Mouse (Mus musculus): Measurements from ENCODE around the gene Topors. TPM values are rescaled to one million over a fixed set of nuclear protein-coding genes. Genes with fewer than 3 reads are reported as not detected.

The Topors gene
- polyA plus RNA-seq, 2 experiments from 2014 or later: 18.9 to 19.9 TPM

DNA sequence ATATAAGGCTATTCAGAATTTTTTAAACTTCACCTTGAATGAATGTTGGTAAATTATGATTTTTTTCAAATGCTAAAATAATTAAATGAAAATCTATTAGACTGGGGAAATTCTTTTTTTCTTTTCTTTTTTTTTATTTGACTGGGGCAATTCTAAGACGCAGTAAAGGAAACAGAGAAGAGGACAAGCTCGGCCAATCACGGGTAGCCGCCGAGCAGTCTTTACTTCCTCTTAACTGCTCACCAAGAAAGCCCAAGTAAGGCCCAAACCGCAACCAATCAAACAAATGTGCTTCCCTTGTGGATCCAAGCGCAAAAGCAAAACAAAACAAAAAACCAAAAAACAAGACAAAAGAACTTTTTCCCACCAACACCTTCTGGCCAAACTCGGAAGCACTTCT, 25.6 kb downstream of the Topors start:
- ATAC-seq: no peak

DNA sequence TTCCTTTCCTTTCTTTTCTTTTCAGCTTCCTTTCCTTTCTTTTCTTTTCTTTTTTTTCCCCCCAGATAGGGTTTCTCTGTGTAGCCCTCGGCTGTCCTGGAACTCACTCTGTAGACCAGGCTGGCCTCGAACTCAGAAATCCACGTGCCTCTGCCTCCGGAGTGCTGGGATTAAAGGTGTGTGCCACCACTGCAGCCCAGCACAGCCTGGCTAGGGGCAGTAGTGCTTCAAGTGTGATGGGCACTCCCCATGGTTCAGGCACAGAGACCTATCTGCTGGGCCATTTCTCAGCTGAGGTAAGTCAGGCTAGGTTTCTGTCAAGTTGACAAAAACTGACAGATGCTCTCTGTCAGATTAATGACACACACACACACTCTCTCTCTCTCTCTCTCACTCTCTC, 26.6 kb downstream of the Topors start:
- no peak for ATAC-seq

DNA sequence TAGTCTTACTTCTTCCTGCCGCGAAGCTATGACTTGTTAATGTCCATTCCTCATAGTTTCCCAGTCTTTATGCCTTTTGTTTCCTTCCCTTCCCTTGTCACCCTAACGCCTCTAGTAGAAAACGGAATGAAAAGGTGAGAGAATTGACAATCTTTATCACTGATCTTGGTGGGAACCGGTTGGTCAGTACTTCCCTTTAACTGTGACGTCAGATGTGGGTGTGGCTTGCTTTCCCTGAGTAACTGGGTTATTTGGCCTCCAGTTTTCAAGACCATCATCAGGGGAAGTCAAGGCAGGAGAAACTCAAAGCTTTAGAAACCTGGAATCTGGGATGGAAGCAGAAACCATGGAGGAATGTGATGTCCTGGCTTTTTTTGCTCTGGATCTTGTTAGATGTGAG, 27.7 kb downstream of the Topors start:
- no peak for ATAC-seq

DNA sequence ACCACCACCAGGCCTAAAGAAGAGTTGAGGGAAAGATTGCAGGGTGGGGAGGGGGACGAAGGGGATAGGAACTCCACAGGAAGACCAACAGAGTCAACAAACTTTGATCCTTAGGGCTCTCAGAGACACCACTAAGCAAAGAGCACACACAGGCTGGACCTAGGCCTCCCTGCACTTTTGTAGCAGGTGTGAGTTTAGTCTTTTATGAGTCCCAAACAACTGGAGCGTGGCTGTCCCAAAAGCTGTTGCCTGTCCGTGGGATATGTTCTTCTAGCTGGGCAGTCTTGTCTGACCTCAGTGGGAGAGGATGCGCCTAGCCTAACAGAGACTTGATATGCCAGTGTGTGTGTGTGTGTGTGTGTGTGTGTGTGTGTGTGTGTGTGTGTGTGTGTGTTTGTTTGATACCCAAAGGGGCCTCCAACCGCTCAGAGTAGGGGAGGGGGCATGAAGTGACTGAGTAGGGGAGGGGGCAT, 29.3 kb downstream of the Topors start:
- ATAC-seq: no peak

DNA sequence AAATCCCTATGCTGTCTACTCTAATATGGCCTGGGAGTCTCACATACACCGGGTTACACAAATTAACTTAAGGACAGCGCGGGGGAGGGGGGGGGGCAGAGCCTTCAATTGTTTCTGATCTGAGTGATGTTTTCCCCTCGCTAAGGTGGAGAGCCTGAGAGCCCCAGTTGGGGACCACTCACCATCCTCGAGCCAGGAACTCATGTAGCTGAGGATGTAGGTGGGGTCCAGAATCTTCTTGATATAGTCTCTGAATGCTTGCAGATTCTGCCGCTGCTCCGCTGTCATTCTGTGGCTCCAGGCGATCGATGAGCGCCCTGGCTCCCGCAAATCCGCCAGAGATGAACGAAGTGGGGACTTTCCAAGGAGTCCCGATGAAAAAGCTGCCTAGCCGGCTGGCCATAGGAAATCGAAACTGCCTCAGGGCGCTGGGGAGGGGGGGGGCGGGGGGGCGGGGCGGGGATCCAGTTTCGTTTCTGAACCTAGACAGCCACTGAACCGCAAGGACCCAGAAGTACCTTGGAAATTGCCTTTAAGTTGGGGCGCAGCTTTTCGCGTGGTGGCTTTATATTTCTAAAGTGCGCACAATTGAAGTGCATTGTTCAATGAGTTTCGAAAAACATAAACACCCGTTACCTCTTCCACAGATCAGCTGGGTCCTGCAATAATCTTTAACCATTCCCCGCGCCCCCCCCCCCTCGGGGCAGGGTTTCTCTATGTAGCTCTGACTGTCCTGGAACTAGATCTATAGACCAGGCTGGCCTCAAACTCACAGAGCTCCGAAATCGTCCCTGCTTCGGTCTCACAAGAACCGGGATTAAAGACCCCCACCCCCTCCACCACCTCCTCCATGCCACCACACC, 30.0 kb downstream of the Topors start, which contains the start of gene Ddx58:
Gene Ddx58, minus strand, starts transcription at position 420 of the 863 bp plus-strand sequence.
- ATAC-seq: peak; percentile 51

DNA sequence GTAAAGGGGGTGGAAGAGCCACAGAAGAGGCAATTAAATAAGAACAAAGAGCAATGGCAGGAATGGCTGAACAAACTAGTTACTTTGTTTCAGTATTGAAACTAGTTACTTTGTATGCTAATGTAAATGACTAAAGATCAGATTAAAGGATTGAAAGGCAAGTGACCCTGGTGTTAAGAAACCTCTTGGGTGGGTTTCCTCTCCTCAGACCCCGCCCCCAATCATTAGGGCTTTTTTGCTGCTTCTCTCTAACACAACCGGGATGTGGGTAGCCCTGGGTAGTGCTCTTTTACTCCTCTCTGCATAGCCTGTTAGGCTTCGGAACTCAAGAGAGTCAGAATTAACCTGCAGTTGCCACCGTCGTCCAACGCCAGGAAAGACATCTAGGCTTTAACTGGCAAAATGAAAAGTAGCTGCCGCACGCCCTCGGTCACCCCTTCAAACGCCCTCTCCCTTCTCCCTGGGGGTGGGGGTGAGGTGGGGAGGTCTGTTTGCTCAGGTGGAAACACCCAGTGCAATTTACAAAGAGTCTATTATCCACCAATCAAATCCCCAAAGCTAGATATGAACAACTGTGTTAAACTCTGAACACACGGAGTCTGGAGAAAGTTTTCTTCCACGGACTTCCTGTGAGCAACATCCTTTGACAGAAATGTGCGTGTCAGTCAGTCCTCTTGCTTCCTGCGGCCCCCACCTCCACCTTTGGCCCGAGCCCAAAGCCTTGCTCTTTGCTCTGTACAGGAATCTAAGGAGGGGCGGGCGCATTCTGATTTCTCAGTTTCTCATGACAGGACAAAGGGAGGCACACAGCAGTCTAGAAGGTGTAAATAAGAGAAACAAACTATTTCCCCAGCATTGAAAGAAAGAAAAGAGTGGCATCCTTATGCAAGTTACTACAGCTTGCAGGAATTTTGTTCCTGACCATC, 30.9 kb downstream of the Topors start:
- ATAC-seq: peak; percentile 76

DNA sequence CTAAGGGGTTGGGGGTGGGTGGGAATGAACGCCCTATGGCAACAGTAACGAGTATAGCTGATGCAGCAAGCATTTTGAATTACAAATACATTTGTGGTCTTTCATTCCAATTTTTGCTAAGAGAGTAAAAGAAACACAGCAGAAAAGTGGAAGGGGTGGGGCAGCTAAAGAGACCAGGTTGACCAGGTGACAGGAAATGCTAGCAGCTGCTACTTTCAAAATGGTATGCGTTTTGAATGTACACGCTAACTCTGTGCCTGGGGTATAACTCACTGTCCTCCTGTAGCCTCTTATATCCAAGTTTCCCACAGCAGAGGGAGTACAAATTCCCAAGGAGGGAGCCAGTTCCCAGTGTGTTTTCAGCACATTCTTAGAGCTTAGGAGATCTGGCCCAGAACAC, 32.8 kb downstream of the Topors start:
- no peak for ATAC-seq

DNA sequence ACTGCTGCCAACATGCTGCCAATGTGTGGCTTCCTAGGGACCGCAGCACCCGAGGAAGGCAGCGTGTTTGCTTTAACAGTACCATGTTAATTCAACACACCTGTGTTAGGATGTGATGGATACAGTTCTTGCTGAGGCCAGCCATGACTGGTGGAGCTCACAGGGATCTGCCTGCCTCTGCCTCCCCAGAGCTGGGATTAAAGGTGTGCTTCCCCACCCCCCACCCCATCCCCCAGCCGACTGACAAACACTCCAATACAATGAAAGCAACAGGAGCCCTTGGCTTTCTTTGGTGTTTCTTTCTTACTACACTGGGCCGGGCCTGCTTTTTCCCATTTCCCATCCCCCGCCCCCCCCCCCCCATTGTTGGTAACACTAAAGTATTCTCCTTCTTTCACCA, 35.4 kb downstream of the Topors start:
- ATAC-seq: no peak

DNA sequence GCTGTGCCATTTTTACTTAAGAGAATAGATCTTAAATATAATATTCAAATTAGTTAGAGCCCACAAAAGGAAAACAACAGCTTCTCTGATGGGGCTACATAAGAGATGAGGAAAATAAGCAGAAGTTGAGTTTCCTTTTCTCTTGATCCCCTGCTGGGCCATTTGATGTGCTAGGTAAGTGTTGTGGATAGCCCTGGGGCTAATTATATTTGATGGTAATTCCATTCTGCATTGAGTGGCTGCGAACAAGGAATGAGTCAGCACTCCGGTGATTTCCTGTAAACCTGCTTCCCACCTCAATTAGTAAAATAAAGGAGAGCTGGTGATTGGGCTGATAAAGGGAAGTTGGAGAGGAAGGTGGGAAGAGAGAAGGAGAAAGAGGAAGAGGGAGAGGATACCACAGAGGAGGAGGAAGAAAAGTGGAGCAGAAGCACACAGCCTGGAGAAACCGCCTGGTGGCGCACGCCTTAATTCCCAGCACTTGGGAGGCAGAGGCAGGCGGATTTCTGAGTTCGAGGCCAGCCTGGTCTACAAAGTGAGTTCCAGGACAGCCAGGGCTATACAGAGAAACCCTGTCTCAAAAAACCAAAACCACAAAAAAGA, 36.5 kb downstream of the Topors start:
- ATAC-seq: no peak

DNA sequence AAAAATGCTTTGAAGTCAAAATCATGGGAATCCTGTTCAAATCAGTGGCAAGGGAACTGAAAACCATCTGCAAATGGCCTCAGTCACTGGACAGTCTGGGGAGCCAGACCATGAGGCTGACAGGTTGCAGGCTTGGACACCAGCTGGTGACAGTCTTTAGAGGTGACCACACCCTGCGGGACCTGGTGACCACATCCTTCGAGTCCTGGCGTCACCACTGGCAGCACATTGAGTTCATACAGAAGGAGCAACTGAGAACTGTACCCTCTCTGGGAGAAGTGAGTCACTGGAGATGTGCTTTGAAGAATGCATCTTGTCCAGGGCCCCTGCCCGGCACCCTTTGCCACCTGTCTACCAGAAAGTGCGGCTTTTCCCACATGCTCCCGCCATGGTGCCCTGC, 39.9 kb downstream of the Topors start:
- no peak for ATAC-seq

DNA sequence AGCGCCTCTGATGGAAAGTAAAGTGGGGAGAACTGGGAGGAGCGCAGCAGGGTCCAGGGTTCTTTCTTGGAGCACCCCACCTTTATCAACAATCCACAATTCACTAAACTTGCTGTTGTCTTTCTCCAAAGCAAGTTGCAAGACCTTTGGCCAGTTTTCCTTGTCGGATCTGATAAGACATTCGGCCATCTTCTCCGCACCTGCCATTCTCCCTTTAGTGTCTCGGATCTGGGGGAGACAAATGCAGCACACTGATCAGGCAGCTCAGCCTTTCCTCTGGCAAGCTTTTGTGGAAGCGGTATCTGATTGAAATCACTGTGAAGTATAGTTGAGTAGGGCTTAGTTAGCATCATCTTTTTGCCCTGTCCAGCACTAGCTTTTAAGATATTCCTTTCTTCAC, 41.8 kb downstream of the Topors start:
- no peak for ATAC-seq

DNA sequence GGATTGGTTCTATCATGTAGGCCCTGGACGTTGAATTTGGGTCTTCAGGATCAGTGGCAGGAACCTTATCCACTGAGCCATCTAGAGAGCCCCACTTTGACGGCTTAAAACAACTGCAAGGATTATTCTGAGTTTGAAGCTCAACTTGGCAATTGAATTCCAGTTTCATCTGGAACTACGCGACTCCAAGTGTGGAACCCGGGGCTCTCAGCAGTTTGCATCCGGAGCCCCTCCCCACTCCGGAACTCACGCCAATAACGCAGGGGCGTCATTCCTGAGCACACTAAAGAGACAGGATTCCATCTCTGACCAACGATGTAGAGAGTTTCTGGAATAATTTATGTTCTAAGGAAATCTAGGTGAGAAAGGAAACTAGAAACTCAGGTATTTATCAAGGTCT, 42.5 kb downstream of the Topors start:
- ATAC-seq: no peak

DNA sequence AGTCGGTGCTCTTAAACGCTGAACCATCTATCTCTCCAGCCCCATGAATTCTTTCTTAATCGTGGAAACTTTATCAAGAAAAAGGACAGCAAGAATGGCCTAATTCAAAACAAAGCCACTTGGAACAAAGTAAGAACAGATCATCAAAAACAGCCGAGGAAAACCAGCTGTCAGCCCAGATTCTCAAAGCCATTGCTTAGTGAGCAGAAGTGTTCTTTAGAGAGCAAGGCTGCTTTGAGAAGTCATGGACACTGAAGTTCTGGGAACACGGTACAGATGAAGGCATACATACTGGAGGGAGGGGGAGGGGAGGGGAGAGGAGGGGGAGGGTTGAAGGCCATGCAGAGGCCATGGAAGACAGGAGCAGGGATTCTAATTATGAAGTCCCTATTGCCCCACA, 43.6 kb downstream of the Topors start:
- ATAC-seq: no peak

DNA sequence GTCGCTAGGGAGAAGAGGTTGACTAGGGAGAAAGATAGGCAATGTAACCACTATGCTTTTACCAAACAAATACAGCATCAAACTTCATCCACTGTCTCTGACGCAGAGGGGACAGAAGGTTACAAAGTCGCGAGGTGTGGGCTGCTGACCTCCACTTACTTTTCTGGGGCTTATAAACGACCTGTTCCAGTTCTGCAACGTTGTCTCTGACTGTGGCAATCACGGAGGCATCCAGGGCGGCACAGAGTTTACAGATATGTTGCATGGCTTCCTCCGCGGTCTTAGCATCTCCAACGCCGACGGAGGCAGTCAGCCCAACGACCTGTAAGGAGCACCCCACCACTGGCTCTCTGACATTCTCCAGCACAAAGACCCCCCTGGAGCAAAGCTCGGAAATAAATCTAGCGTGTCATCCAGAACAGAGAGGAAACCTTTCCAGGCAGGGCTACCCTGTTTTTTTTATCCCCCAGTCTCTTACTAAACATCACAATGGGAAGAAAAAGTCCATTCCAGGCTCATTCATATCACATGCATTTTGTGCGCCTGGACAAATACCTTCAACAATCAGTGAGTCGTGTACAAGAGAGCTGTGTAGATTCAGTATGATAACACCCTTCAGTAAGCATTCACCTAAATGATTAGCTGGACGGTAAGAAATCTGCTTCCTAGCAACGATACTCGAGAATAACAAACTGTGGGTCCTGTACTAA, 47.6 kb downstream of the Topors start:
- ATAC-seq: no peak

DNA sequence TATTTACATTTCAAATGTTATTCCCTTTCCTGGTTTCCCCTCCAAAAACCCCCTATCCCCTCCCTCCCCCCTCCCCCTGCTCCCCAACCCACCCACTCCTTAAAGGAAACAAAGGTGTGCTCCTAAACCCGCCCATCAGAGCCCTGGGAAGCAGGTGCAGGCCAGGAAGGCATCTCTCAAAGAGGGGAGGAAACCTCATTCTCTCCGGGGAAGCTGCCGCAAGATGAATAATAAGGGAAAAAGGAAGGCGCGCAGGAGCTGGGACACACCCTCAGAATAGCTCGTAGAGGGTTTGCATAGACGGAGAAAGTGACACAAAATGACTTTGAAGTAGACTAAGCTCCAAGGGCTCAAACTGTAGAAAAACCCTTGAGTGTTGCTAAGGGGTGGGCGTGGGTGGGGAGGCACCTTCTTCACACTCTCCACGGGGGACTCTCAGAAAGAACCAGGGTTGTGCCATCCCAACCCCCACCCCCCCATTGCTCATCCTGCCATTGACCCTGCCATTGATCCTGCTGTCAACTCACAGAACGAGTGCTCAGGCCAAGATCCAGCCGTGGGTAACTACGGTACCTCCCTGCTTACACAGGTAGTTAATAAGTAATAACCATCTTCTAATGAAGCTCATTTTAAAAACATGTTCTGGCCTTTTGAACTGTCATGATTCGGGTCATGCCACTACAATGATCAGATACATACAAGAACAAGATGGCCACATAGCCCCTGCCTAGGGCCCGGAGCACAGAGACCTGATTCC, 48.5 kb downstream of the Topors start:
- no peak for ATAC-seq

DNA sequence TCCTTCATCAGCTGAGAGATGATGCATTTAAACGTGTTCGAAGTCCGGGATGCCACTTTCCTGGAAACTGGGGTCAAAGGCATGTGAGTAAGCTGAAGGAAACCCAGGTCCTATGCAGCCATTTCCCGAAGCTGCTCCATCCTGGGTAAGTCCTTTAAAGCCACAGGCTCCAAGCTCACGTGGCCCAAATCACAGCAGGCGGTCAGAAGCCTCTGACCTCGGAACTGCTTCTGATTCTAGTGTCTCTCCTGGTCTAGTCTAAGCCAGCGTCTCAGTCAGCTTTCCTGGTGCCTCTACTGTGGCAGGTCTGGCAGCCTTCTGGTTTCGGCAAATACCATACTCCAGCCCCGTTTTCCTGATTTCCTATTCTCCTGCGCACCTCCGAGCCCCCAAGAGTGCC, 49.2 kb downstream of the Topors start:
- no peak for ATAC-seq

DNA sequence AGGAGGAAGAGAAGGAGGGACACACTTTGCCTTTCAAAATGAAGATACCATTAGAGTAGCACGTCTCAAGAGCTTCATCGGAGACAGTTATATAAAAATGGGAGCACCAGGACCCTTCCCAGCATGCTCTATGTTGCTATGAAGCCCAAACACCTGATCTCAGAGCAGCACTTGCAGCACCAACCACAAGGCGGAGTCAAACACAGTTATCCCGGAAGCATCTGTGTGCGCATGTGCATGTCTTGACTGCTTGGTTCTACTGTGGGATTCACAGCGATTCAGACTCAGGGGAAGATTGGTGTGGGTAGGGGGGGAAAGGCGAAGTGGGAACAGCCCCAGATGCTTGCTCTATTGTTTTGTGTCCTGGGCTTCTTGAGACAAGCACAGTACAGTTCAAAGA, 51.3 kb downstream of the Topors start:
- ATAC-seq: peak; percentile 68

DNA sequence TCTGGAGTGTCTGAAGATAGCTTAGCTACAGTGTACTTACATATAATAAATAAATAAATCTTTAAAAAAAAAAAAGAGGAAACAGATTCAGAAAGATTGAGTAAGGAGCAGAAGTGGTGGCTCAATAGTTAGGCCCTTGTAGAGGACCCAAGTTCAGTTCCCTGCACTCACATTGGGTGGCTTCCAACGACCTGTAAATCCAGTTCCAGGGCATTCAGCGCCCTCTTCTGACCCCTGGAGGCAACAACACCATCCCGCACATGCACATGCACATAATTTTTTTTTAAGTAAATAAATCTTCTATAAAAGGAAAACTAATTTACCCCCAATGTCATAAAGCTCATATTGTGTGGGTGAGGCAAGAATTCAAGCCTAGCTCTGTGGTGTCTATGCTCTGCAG, 51.7 kb downstream of the Topors start:
- no peak for ATAC-seq

DNA sequence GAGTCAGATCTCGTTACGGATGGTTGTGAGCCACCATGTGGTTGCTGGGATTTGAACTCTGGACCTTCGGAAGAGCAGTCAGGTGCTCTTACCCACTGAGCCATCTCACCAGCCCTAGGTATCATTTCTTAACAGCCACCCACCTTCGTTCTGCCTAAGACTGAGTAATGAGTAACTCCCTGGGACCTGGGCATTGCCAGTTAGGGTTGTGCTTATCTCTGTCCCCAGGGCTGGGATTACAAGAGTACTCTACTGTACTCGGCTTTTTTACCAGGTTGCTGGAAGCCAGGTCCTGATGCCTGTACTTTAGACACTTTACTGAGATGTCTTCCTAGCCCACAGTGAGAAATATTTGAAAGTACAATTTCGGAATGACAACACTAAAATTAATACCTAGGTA, 57.5 kb downstream of the Topors start:
- ATAC-seq: no peak

Measured in activated CD4-positive, CD25-positive, alpha-beta regulatory T cell, adult 4 months (primary cell).